Mouse (Mus musculus) limb, embryonic 13.5 days (tissue): Measurements from ENCODE around the gene Cdhr1. TPM values are rescaled to one million over a fixed set of nuclear protein-coding genes. Genes with fewer than 3 reads are reported as not detected.

Experiments
- ATAC-seq: fragments of 200-750 bp; cut with Nextera tagmentation; 2 replicates; pipeline ENCODE4 v1.8.0; 2017; ENCODE audit warnings: low read depth, moderate number of reproducible peaks, moderate TSS enrichment; ENCODE audit not compliant: low FRiP score
- H3K27ac ChIP-seq: fragments of 300-500 bp; sonication (generic); 2 replicates; pipeline ENCODE4 v1.5.1; 2015; ENCODE audit warnings: inconsistent platforms, mild to moderate bottlenecking, moderate library complexity
- H3K27me3 ChIP-seq: fragments of 300-500 bp; sonication (generic); 2 replicates; pipeline ENCODE4 v1.6.1; 2015; ENCODE audit warnings: mild to moderate bottlenecking, inconsistent platforms
- H3K36me3 ChIP-seq: fragments of 300-500 bp; sonication (generic); 2 replicates; pipeline ENCODE4 v1.6.1; 2015; ENCODE audit warnings: inconsistent platforms, mild to moderate bottlenecking, moderate library complexity
- H3K4me1 ChIP-seq: fragments of 300-500 bp; sonication (generic); 2 replicates; pipeline ENCODE4 v1.6.1; 2015; ENCODE audit warnings: inconsistent platforms
- H3K4me2 ChIP-seq: fragments of 300-500 bp; sonication (generic); replicated peaks from 2 replicates; pipeline ENCODE4 v1.6.1; 2015; ENCODE audit warnings: inconsistent platforms, mild to moderate bottlenecking, moderate library complexity
- H3K4me3 ChIP-seq: fragments of 300-500 bp; sonication (generic); 2 replicates; pipeline ENCODE4 v1.5.1; 2015; ENCODE audit warnings: moderate library complexity, mild to moderate bottlenecking, inconsistent platforms
- H3K9ac ChIP-seq: fragments of 300-500 bp; sonication (generic); 2 replicates; pipeline ENCODE4 v1.6.1; 2015; ENCODE audit warnings: mild to moderate bottlenecking, inconsistent platforms
- H3K9me3 ChIP-seq: fragments of 300-500 bp; sonication (generic); 2 replicates; pipeline ENCODE4 v1.6.1; 2016; ENCODE audit warnings: inconsistent platforms
- WGBS: fragments of 180-500 bp; shearing (Covaris S2); methylation state at CpG from one replicate; pipeline ENCODE4 v1.1.7; 2015; 5-methylcytosine and 5-hydroxymethylcytosine counted together
- polyA plus RNA-seq: library from polyadenylated mRNA; unstranded; fragments of >200 nt; fragmentation: Nextera tagmentation; extraction: Ambion mirVana; gene quantifications from 2 replicates; pipeline ENCODE4 v1.2.1, GENCODE M21; 2015

Cdhr1 gene
- polyA plus RNA-seq, 1 experiment from 2014 or later: 0.11 TPM

DNA sequence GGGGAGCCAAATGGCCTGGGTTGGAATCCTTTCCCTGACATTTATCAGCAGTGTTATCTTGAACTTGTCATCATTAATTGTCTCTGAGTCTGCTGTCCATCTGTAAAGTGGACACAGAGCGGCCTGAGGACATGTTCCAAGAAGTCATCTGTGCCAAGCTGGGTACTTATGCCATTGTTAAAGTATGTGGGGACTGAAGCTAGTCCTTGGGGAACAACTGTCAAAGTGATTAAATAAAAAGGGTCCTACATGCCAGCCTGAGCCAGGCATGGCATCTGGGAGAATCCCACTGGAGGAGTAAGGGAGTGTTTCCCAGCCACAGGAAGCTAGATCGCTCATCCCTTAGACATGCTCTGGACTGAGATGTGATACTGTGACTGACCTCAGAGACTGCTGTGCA lies 12.3 kb upstream of the Cdhr1 start:
- no peaks in the 10 kb centered on the region for H3K36me3 ChIP-seq
- no peak overlapping the region for H3K4me3 ChIP-seq
- 56% methylated on average over 2 of the region's 2 CpGs for WGBS
- H3K9ac ChIP-seq: no peak overlapping the region
- H3K27me3 ChIP-seq: no peaks in the 10 kb centered on the region
- H3K27ac ChIP-seq: no peak overlapping the region
- H3K4me1 ChIP-seq: peaks cover 14% of the 10 kb centered on the region
- H3K4me2 ChIP-seq: no peak overlapping the region
- ATAC-seq: no peak
- H3K9me3 ChIP-seq: no peaks in the 10 kb centered on the region

DNA sequence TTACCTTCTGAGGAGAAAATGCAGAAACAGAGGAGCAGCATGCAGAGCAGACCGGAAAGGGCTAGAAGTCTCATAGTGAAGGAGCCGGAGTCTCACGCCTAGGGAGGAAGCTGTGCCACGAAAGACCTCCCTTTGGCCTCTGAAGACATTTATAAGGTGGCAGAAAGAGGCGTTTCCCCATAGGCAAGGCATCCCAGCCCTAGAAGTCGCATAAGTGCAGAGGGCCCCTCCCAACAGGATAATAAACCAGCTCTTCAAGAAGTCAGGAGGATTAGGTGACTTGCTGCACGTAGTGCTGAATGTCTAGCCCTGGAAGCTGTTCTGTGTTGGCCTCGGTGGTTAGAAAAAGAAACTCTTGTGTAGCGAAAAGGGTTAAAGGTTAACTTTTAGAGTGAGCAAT lies 11.8 kb upstream of the Cdhr1 start:
- no peak overlapping the region for H3K27ac ChIP-seq
- 0 out of 2 replicates have a peak, but pooled peaks have one; percentile 6 for ATAC-seq
- no peak overlapping the region for H3K9ac ChIP-seq
- H3K9me3 ChIP-seq: no peaks in the 10 kb centered on the region
- 0 out of 2 replicates have a peak overlapping the region, but pooled peaks have one; percentile 15 for H3K4me2 ChIP-seq
- no peaks in the 10 kb centered on the region for H3K27me3 ChIP-seq
- 9% methylated on average over 9 of the region's 9 CpGs for WGBS
- no peaks in the 10 kb centered on the region for H3K36me3 ChIP-seq
- H3K4me1 ChIP-seq: peaks cover 14% of the 10 kb centered on the region
- H3K4me3 ChIP-seq: no peak overlapping the region

DNA sequence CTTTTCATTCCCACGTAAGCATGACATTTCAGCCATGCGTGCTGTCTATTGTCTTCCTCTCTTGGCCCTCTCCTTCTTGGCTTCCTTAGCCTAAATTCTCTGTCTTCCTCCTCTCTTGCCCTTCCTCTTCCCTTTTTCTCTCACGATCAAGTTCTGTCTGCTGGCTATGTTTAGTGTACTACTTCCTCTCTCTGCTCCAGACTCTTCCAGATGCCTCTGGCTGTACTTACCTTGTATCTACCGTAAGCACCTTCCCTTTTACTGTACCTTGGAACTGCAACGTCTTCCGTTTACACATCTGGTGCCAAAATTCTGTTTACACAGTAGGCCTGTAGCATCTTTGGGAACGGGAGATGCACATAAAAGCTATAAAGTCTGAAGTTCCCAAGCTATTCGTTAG lies 11.3 kb upstream of the Cdhr1 start:
- no peak overlapping the region for H3K4me2 ChIP-seq
- 39% methylated on average over 8 of the region's 8 CpGs for WGBS
- H3K4me3 ChIP-seq: no peak overlapping the region
- H3K36me3 ChIP-seq: no peaks in the 10 kb centered on the region
- ATAC-seq: no peak
- no peak overlapping the region for H3K27ac ChIP-seq
- no peak overlapping the region for H3K9ac ChIP-seq
- H3K4me1 ChIP-seq: peaks cover 14% of the 10 kb centered on the region
- H3K27me3 ChIP-seq: no peaks in the 10 kb centered on the region
- no peaks in the 10 kb centered on the region for H3K9me3 ChIP-seq

DNA sequence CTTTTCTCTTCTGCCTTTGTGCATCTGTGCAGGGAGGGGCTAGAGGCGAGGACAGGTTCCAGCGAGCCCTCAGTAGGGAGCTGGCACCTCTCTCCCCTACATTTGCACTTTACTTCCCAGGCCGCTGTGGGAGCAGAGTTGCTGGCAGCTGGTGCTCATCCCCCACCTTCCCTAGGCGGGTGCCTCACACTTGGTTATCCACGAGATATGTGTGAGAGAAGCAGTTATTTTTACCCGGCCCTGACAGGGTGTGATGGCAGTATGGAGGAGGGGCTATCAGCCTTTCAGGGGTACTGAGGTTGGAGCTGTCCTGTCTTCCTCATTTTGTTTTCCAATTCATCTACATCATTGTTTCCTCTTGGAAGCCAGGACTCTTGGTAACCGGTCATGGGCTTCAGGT lies 7.7 kb upstream of the Cdhr1 start:
- ATAC-seq: no peak
- Histone ChIP-seq H3K9ac (no peak overlapping the region), H3K9me3 (no peaks in the 10 kb centered on the region), H3K4me3 (no peak overlapping the region), H3K27me3 (0 out of 2 replicates have a peak, but pooled peaks cover 2% of the 10 kb centered on the region), H3K4me1 (peaks cover 14% of the 10 kb centered on the region), H3K36me3 (no peaks in the 10 kb centered on the region), H3K4me2 (no peak overlapping the region), H3K27ac (no peak overlapping the region)
- WGBS: 33% methylated on average over 7 of the region's 7 CpGs

DNA sequence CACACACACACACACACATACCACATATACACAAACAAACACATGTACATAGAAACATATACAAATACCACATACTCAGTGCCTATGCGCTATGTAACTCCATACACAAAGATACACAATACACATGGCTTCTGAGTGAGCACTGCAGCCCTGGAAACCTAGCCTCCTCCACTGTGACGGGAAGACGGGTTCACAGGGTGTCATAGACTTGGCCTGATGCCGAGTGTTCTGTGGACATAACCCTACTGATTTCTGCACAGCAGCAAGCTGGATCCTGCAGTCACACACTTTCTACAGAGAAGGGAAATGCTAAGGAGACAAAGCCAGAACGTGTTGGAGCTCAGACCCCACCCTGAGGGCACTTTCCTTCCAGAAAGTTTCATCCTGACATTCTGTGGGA lies 6.6 kb upstream of the Cdhr1 start:
- no peaks in the 10 kb centered on the region for H3K9me3 ChIP-seq
- WGBS: 58% methylated on average over 5 of the region's 5 CpGs
- no peak overlapping the region for H3K4me3 ChIP-seq
- H3K4me1 ChIP-seq: peaks cover 4% of the 10 kb centered on the region
- H3K9ac ChIP-seq: no peak overlapping the region
- H3K27ac ChIP-seq: no peak overlapping the region
- ATAC-seq: no peak
- no peaks in the 10 kb centered on the region for H3K36me3 ChIP-seq
- 0 out of 2 replicates have a peak, but pooled peaks cover 8% of the 10 kb centered on the region for H3K27me3 ChIP-seq
- H3K4me2 ChIP-seq: no peak overlapping the region

DNA sequence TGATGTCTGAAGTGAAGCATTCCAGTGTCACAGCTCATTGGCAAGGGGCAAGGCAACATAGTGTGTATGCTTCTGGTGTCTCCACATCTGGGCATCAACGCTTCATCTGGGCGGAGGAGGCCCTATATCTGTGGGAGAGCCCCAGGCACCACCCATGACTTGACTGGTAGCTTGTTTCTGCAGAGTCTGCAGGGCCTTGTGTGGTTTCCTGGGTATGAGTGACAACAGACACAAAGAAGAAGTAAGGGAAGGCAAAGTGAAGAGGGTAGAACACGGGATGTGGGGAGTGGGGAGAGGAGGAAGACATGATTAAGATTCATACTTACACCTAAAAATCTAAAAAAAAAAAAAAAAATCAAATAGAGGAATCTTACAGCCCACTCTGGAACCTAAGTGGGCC lies 4.3 kb upstream of the Cdhr1 start:
- Histone ChIP-seq H3K27me3 (peaks cover 31% of the 10 kb centered on the region), H3K9ac (no peak overlapping the region), H3K4me1 (peaks cover 8% of the 10 kb centered on the region), H3K36me3 (no peaks in the 10 kb centered on the region), H3K9me3 (no peaks in the 10 kb centered on the region), H3K27ac (no peak overlapping the region), H3K4me3 (no peak overlapping the region), H3K4me2 (no peak overlapping the region)
- no peak for ATAC-seq
- WGBS: 86% methylated on average over 3 of the region's 3 CpGs

DNA sequence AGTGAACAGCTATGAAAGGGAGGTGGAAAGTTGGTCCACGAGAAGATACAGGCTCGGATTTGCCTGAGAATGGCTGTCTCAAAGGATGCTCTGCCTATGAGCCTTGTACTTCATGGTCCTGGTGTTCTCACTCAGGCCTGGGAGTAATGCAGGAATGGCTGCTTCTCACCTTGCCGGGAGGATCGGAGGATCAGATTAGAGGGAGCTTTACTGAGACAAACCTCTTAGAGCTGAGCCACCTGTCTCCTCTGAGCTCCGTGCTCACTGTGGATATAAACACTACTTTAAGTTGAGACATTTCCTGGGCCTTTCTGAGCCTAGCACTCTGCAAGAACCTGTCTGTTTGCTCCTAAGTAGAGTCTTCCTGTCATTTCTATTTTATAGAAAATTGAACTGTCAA lies 3.4 kb upstream of the Cdhr1 start:
- Histone ChIP-seq H3K9me3 (no peaks in the 10 kb centered on the region), H3K9ac (no peak overlapping the region), H3K4me1 (peaks cover 8% of the 10 kb centered on the region), H3K4me2 (no peak overlapping the region), H3K27ac (no peak overlapping the region), H3K4me3 (no peak overlapping the region), H3K27me3 (peaks cover 40% of the 10 kb centered on the region), H3K36me3 (no peaks in the 10 kb centered on the region)
- ATAC-seq: no peak
- 85% methylated on average over 5 of the region's 5 CpGs for WGBS

DNA sequence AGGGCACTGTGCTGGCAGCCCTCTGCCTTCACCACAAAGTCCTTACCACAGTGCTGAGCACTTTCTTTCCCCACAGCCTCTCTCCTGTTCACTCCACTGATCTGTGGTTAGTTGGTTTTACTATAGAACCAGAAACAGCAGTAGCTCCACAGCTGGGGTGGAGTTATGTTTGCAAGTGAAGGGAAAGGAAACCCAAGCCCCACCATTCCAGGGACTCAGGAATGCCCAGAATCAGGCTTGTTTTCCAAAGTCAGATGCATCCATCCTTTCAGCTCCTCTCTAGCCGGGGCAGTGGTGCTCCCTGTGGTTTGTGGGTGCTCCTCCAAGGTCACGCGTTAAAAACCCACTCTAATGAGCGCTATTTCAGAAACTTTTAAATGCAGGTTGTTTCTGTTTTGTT lies 2.6 kb downstream of the Cdhr1 start:
- H3K9ac ChIP-seq: no peak overlapping the region
- no peak overlapping the region for H3K4me2 ChIP-seq
- H3K36me3 ChIP-seq: no peaks in the 10 kb centered on the region
- WGBS: 76% methylated on average over 4 of the region's 4 CpGs
- no peak for ATAC-seq
- H3K27ac ChIP-seq: no peak overlapping the region
- H3K4me3 ChIP-seq: no peak overlapping the region
- H3K27me3 ChIP-seq: peaks cover 50% of the 10 kb centered on the region
- no peaks in the 10 kb centered on the region for H3K9me3 ChIP-seq
- H3K4me1 ChIP-seq: peaks cover 8% of the 10 kb centered on the region

DNA sequence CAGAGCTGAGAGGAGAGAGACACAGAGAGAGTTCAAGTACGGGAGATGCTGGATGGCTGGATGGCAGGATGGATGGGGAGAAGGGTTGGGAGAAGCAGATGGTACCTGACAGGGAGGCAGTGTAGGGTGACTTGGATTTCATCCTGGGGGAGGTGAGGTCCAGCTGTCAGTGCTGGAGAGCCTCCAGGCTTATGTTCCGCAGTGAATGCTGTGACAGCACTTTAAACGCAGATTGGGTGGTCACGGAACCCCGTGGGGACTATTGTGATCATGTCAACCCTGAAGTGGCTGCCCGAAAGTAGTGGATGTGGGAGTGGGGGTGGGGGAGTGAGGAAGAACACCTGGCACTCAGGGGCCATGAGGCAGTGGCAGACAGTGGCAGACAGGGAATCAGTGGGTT lies 3.7 kb downstream of the Cdhr1 start:
- Histone ChIP-seq H3K4me1 (peaks cover 8% of the 10 kb centered on the region), H3K36me3 (no peaks in the 10 kb centered on the region), H3K4me2 (no peak overlapping the region), H3K27me3 (peaks cover 42% of the 10 kb centered on the region), H3K9ac (no peak overlapping the region), H3K4me3 (no peak overlapping the region), H3K27ac (no peak overlapping the region), H3K9me3 (no peaks in the 10 kb centered on the region)
- WGBS: 83% methylated on average over 6 of the region's 6 CpGs
- no peak for ATAC-seq

DNA sequence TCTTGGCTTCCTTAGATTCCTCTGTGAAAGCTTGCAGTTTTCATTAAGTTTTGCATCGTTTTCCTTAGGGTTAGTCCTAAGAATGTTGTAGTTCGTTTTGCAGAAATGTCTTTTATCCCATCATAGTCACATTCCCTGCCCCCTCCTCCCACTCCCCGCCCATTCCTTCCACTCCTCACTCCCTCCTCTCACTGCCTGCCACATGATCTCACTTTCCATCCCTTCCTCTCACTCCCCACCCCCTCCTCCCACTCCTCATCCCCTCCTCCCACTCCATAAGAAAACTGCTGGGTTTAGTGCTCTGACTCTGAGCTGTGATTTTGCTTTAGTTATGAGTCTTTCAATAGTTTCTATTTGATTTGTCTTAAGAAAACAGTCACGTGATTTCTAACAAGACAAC lies 14.4 kb downstream of the Cdhr1 start:
- ATAC-seq: no peak
- Histone ChIP-seq H3K27ac (no peak overlapping the region), H3K36me3 (no peaks in the 10 kb centered on the region), H3K4me3 (no peak overlapping the region), H3K9ac (no peak overlapping the region), H3K27me3 (no peaks in the 10 kb centered on the region), H3K4me1 (no peaks in the 10 kb centered on the region), H3K9me3 (no peaks in the 10 kb centered on the region), H3K4me2 (no peak overlapping the region)
- WGBS: 31% methylated on average over 4 of the region's 4 CpGs

DNA sequence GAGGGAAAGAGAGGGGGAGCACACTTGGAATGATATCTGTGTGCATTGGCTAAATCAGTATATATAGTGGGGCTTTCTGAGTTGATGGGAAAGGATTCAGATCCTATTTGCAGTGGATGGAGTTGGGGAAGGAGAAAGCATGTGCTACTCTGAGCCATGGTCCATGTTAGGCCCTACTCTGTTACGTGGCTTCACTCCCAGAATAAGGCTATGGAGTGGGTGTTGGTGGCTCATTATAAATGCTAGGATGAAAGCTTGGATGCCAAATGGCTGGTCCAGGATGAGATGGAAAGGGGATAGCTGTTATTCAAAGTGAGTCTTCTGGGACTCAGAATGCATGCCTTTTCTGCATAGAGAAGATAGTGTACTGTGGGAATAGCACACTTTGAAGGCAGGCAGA lies 17.4 kb downstream of the Cdhr1 start:
- Histone ChIP-seq H3K27me3 (no peaks in the 10 kb centered on the region), H3K36me3 (no peaks in the 10 kb centered on the region), H3K4me1 (no peaks in the 10 kb centered on the region), H3K4me3 (no peak overlapping the region), H3K4me2 (no peak overlapping the region), H3K27ac (no peak overlapping the region), H3K9me3 (no peaks in the 10 kb centered on the region), H3K9ac (no peak overlapping the region)
- ATAC-seq: no peak
- WGBS: 65% methylated on average over 1 of the region's 1 CpGs

DNA sequence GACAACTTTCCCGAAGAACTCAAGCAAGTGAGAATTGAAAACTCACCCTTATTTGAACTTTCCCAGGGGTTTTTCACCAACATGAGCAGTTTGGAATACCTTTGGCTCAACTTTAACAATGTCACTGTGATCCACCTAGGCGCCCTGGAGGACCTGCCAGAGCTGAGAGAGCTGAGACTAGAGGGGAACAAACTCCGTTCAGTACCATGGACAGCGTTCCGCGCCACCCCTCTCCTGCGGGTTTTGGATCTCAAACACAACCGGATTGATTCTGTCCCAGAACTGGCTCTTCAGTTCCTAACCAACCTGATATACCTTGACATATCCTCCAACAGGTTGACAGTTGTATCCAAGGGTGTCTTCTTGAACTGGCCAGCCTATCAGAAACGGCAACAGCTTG lies 29.6 kb downstream of the Cdhr1 start:
- ATAC-seq: no peak; the same call in 1 of the 2 replicates
- Histone ChIP-seq H3K27me3 (no peaks in the 10 kb centered on the region), H3K4me2 (no peak overlapping the region), H3K4me1 (no peaks in the 10 kb centered on the region), H3K36me3 (no peaks in the 10 kb centered on the region), H3K27ac (no peak overlapping the region), H3K9me3 (no peaks in the 10 kb centered on the region), H3K4me3 (no peak overlapping the region), H3K9ac (no peak overlapping the region)
- 22% methylated on average over 9 of the region's 9 CpGs for WGBS

DNA sequence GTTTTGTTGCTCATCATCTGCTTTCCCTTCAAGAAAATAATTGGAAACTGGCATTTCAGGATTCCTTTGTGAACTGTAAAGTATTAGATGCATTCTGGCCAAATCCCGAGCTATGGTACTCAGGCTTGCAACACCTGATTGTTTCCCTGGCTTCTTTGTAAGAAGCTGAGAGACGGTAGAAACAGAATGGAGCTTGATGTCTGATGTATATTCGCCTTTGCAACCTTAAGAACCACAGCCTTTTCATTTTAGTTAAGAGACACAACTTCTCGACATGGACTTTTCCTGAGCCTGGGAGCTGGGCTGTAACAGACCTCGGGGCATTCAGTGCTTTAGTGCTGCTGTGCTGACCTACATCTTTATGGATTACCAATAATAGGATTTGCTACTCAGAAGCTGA lies 30.5 kb downstream of the Cdhr1 start, which contains the start of gene Lrit2:
TSS of gene Lrit2 (plus strand) at position 301 of the 400 bp plus-strand sequence.
- Histone ChIP-seq H3K9me3 (no peaks in the 10 kb centered on the region), H3K4me3 (no peak within 1 kb of the TSS), H3K4me2 (no peak within 1 kb of the TSS), H3K4me1 (no peaks in the 10 kb centered on the region), H3K27me3 (no peaks in the 10 kb centered on the region), H3K36me3 (no peaks in the 10 kb centered on the region), H3K27ac (no peak within 1 kb of the TSS), H3K9ac (no peak within 1 kb of the TSS)
- 80% methylated on average over 5 of the region's 5 CpGs for WGBS
- ATAC-seq: no peak
